Mouse (Mus musculus): Measurements from ENCODE around the gene Crybb3. TPM values are rescaled to one million over a fixed set of nuclear protein-coding genes. Genes with fewer than 3 reads are reported as not detected.
A peak's percentile ranks its signal among the peaks of the same experiment; 100 is the strongest.

Crybb3 gene
- polyA plus RNA-seq, 1 experiment from 2014 or later: 1.3 TPM

- Histone ChIP-seq H3K9me3 (no peaks in the 10 kb centered on the region), H3K4me3 (no peak overlapping the region), H3K4me2 (no peak overlapping the region), H3K36me3 (no peaks in the 10 kb centered on the region), H3K9ac (no peak overlapping the region), H3K27ac (no peak overlapping the region), H3K4me1 (peaks cover 4% of the 10 kb centered on the region; the same call in 1 of the 2 replicates), H3K27me3 (peaks cover 2% of the 10 kb centered on the region)
- no peak for ATAC-seq (ENCODE audit: insufficient number of reproducible peaks, insufficient read depth, low FRiP score, low TSS enrichment, low read depth)
Observed at GRCm38 (mm10) chr5:113049876-113050275, 31.5 kb downstream of the Crybb3 start.

DNA sequence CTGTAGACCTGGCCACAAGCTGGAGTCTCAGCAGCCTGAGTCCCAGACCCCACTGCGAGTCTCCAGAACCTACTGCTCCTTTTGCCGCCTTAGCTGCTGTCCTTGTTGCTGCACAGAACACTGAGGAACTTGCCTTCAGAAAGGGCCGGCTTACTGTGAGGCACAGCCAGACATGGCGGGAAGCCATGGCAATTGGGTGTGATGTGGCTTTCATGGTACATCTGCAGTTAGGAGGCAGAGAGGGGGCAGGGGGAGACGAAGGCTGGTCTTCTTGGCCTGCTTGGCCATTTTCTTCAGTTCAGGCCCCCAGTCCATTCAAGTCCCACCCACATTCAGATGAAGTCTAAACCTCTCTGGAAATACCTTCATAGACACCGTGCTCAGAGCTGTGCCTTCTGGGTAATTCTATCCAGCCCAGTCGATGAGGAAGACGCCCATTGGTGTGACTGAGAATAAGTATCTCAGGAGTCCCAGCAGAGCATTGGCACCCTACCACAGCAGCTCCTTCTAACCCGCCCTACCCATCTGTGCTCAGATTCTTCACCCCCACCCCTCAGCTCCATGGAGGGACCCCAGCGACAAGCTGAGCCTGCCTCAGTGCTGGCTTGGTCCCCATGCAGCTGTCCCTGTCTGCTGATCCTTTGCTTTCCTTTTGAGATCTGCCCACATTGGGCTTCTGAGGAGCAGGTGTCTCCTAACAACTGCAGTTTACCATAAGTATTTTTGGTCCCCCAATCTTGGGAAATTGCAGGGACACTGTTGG lies 35.7 kb downstream of the Crybb3 start:
- Histone ChIP-seq H3K4me3 (no peak overlapping the region), H3K4me2 (no peak overlapping the region), H3K27me3 (no peaks in the 10 kb centered on the region), H3K27ac (no peak overlapping the region), H3K9me3 (no peaks in the 10 kb centered on the region), H3K4me1 (peaks cover 12% of the 10 kb centered on the region), H3K9ac (no peak overlapping the region), H3K36me3 (no peaks in the 10 kb centered on the region)
- no peak for ATAC-seq (ENCODE audit: insufficient number of reproducible peaks, insufficient read depth, low FRiP score, low TSS enrichment, low read depth)
- 72% methylated on average over 10 of the region's 10 CpGs for WGBS

GRCm38 (mm10) chr5:113043531-113043930 lies 37.9 kb downstream of the Crybb3 start:
- no peak overlapping the region for H3K27ac ChIP-seq
- H3K4me1 ChIP-seq: peaks cover 12% of the 10 kb centered on the region
- H3K27me3 ChIP-seq: no peaks in the 10 kb centered on the region
- no peak overlapping the region for H3K4me3 ChIP-seq
- H3K36me3 ChIP-seq: no peaks in the 10 kb centered on the region
- ATAC-seq (ENCODE audit: insufficient number of reproducible peaks, insufficient read depth, low FRiP score, low TSS enrichment, low read depth): no peak
- WGBS: 87% methylated on average over 8 of the region's 8 CpGs
- H3K9me3 ChIP-seq: peaks cover 5% of the 10 kb centered on the region; the same call in 1 of the 2 replicates
- no peak overlapping the region for H3K4me2 ChIP-seq
- H3K9ac ChIP-seq: no peak overlapping the region

DNA sequence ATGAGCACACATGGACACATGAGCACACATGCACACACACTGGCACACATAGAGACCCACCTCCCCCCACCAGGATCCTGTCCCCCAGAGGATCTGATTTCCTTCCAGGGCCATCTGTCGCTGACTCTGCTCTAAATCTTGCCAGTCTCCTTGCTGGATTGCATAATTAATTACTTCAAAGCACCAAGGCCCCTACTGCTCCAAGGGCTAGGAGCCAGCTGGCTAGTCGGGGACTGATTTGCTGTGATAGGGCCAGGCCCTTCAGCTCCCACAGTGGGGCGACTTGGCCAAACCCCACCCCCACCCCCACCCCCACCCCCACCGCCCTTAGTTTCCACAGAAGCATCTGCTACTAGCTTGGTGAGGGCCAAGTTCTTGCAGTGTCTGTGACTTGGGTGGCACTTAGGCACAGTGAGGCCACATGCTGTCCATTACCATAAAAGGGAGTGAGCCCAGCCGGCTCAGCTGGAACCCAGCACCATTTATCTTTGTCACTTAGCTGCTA lies 39.8 kb downstream of the Crybb3 start:
- Histone ChIP-seq H3K27me3 (no peaks in the 10 kb centered on the region), H3K9me3 (peaks cover 5% of the 10 kb centered on the region; the same call in 1 of the 2 replicates), H3K4me1 (peaks cover 14% of the 10 kb centered on the region), H3K27ac (no peak overlapping the region), H3K9ac (no peak overlapping the region), H3K4me3 (no peak overlapping the region), H3K4me2 (no peak overlapping the region), H3K36me3 (no peaks in the 10 kb centered on the region)
- WGBS: 21% methylated on average over 5 of the region's 5 CpGs
- peak; percentile 48; the same call in 1 of the 2 replicates for ATAC-seq (ENCODE audit: insufficient number of reproducible peaks, insufficient read depth, low FRiP score, low TSS enrichment, low read depth)

DNA sequence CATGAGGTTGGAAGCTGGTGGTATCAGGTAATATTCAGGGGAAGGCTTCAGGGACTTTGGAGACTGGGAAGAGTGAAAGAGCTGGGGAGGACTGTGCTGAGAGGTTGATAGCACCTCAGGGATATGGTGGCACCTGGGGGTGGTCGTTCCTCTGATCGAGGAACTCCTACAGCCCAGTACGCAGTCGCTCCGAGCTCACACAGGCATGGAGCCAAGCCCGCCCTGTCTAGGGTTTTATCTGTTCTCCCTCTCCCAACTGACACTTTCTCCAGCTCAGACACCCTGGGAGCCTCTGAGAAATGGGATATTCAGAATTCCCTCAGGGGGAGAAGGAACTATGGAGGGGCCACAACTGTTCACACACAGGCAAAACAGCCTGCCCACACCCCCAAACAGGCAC lies 40.6 kb downstream of the Crybb3 start:
- Histone ChIP-seq H3K4me3 (no peak overlapping the region), H3K9me3 (peaks cover 5% of the 10 kb centered on the region; the same call in 1 of the 2 replicates), H3K9ac (no peak overlapping the region), H3K27me3 (no peaks in the 10 kb centered on the region), H3K4me1 (peaks cover 22% of the 10 kb centered on the region), H3K4me2 (no peak overlapping the region), H3K36me3 (no peaks in the 10 kb centered on the region), H3K27ac (no peak overlapping the region)
- WGBS: 76% methylated on average over 6 of the region's 6 CpGs
- ATAC-seq (ENCODE audit: insufficient number of reproducible peaks, insufficient read depth, low FRiP score, low TSS enrichment, low read depth): no peak

GRCm38 (mm10) chr5:113038601-113039000 lies 42.8 kb downstream of the Crybb3 start:
- H3K4me3 ChIP-seq: no peak overlapping the region
- H3K36me3 ChIP-seq: no peaks in the 10 kb centered on the region
- WGBS: 85% methylated on average over 6 of the region's 6 CpGs
- no peak overlapping the region for H3K4me2 ChIP-seq
- peaks cover 37% of the 10 kb centered on the region for H3K4me1 ChIP-seq
- H3K27me3 ChIP-seq: no peaks in the 10 kb centered on the region
- H3K9me3 ChIP-seq: peaks cover 5% of the 10 kb centered on the region; the same call in 1 of the 2 replicates
- no peak for ATAC-seq (ENCODE audit: insufficient number of reproducible peaks, insufficient read depth, low FRiP score, low TSS enrichment, low read depth)
- H3K27ac ChIP-seq: no peak overlapping the region
- H3K9ac ChIP-seq: no peak overlapping the region

- Histone ChIP-seq H3K36me3 (no peaks in the 10 kb centered on the region), H3K9ac (no peak overlapping the region), H3K4me1 (peaks cover 33% of the 10 kb centered on the region), H3K9me3 (peaks cover 5% of the 10 kb centered on the region; the same call in 1 of the 2 replicates), H3K4me3 (no peak overlapping the region), H3K27me3 (peaks cover 8% of the 10 kb centered on the region; the same call in 1 of the 2 replicates), H3K27ac (peak overlapping the region; percentile 64), H3K4me2 (no peak overlapping the region)
- ATAC-seq (ENCODE audit: insufficient number of reproducible peaks, insufficient read depth, low FRiP score, low TSS enrichment, low read depth): no peak
- WGBS: 42% methylated on average over 10 of the region's 10 CpGs
Observed at GRCm38 (mm10) chr5:113035094-113036047, 46.0 kb downstream of the Crybb3 start.

GRCm38 (mm10) chr5:113031201-113031754 lies 50.1 kb downstream of the Crybb3 start:
- Histone ChIP-seq H3K4me3 (no peak overlapping the region), H3K4me1 (peaks cover 27% of the 10 kb centered on the region), H3K9me3 (no peaks in the 10 kb centered on the region), H3K27me3 (peaks cover 8% of the 10 kb centered on the region; the same call in 1 of the 2 replicates), H3K27ac (no peak overlapping the region), H3K9ac (no peak overlapping the region), H3K4me2 (no peak overlapping the region), H3K36me3 (no peaks in the 10 kb centered on the region)
- ATAC-seq (ENCODE audit: insufficient number of reproducible peaks, insufficient read depth, low FRiP score, low TSS enrichment, low read depth): no peak
- WGBS: 64% methylated on average over 15 of the region's 15 CpGs

DNA sequence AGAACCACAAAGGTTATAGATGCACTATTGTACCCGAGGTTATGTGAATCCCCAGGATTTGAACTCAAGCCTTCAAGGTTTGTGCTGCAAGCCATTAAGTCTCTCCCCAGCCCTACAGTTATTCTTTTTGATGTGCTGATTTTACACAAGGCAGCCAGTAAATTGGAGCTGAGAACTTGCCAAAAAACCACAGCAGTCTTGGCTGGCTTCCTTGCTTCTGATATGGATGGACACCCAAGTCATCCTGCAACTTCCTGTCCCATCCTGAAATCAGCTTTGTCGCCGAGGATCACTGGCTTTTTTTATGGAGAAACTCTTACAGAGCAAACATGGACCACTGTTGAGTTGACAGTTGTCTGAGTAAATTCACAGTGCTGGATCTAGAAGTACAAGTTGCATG lies 51.3 kb downstream of the Crybb3 start:
- 74% methylated on average over 3 of the region's 3 CpGs for WGBS
- Histone ChIP-seq H3K4me1 (peaks cover 15% of the 10 kb centered on the region), H3K9ac (no peak overlapping the region), H3K4me2 (no peak overlapping the region), H3K4me3 (no peak overlapping the region), H3K9me3 (no peaks in the 10 kb centered on the region), H3K27me3 (peaks cover 8% of the 10 kb centered on the region; the same call in 1 of the 2 replicates), H3K36me3 (no peaks in the 10 kb centered on the region), H3K27ac (no peak overlapping the region)
- ATAC-seq (ENCODE audit: insufficient number of reproducible peaks, insufficient read depth, low FRiP score, low TSS enrichment, low read depth): no peak

- Histone ChIP-seq H3K9ac (no peak overlapping the region), H3K4me3 (no peak overlapping the region), H3K27ac (no peak overlapping the region), H3K4me1 (peaks cover 12% of the 10 kb centered on the region), H3K36me3 (no peaks in the 10 kb centered on the region), H3K27me3 (peaks cover 2% of the 10 kb centered on the region; the same call in 1 of the 2 replicates), H3K9me3 (no peaks in the 10 kb centered on the region), H3K4me2 (no peak overlapping the region)
- no peak for ATAC-seq (ENCODE audit: insufficient number of reproducible peaks, insufficient read depth, low FRiP score, low TSS enrichment, low read depth)
- 83% methylated on average over 5 of the region's 5 CpGs for WGBS
Observed at GRCm38 (mm10) chr5:113026706-113027105, 54.7 kb downstream of the Crybb3 start.

Measured in embryonic facial prominence, embryonic 13.5 days (tissue).